Mouse (Mus musculus) urinary bladder, adult 18-20 months (tissue): ENCODE measurements around the gene Pgd.
"Not testable (repeated sequence)": the region's sequence is repeated elsewhere in the genome, so short reads cannot be mapped to it uniquely, and the experiment has no call there.

Experiments
- DNase-seq, 2 experiments: peaks; one replicate each; pipeline ENCODE4 v3.0.0; 2022; ENCODE audit warnings: low spot score in 2 of 2, mixed read lengths in 2 of 2

Gene Pgd

DNA sequence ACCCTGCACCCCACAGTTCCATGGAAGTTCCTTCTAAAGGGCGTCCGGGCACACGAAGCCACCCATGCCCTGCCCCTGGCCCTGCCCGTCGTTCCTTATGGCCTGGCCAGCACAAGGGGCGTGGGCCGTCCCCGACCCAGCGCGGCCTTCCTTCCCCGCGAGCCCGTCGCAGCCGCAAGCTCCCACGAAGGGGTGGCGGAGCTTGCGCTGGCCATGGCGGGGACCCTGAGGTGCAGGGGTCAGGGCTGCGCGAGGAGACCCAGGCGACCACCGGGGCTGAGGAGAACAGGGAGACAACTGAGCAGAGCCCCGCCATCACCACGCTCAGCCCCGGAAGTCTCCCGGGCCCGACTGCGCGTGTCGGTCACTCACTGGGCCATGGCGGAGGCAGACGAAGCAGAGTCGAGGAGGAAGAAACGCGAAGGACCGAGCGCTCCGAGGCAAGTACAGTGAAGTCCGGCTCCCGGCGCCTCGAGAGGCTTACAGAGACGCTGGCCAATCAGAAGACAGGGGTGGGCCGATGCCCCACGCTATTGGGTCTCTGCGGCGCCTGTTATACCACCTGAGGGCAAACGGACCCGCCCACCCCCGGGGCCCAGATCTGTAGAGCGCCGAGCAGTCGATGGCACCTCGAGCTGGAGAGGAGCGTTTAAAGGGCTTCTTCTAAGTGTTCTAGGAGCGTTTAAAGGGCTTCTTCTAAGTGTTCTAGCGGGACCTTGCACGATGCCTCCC is at the start of gene Pgd:
TSS of gene Pgd (minus strand) at position 557 of the 732 bp plus-strand sequence.
- peak; percentile 94 to 96 for DNase-seq

DNA sequence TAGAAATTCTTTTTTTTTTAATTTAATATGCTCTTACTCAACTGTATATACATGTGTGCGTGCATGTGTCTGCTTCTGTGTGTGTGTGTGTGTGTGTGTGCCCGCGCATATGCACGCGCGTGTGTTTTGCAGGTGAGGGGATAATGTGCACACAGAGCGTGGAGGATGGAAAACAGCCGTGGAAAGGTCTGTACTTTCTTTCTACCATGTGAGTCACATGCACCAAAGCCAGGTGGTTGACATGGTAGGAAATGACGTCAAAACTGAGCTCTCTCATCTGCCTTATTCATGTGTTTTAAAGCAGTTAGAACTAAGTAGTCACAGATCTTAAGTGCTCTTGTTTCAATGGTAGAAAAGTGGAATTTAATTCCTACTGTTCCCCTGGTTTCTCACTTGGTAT is 49.4 kb upstream of the Pgd start:
- DNase-seq = no peak

DNA sequence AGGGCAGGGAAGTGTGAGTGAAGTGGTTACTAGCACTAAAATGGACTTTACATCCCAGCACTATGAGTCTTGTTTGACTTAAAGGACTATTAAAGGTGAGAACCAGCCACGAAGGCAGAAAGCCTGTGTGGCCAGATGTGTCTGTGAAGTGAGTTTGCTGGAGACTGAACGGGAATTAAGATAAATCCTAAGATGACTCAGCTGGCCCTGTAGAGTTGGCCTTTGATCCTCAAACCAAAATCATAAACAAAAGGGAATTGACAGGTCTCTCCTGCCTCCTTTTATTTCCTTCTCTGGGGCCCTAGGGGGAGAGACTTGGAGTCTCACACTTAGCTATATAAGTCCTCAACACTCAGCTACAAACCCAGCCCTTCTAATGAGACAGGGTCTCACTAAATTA is 48.8 kb upstream of the Pgd start:
- no peak for DNase-seq

DNA sequence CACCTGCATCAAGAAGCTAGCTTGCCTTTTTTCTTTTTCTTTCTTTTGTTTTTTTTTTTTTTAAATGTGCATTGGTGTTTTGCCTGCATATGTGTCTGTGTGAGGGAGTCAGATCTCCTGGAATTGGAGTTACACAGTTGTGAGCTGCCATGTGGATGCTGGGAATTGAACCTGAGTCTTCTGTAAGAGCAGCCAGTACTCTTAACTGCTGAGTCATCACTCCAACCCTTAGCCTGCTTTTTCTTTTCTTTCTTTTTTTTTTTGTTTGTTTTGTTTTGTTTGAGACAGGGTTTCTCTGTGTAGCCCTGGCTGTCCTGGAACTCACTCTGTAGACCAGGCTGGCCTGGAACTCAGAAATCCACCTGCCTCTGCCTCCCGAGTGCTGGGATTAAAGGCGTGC is 47.9 kb upstream of the Pgd start:
- not testable (repeated sequence) for DNase-seq

DNA sequence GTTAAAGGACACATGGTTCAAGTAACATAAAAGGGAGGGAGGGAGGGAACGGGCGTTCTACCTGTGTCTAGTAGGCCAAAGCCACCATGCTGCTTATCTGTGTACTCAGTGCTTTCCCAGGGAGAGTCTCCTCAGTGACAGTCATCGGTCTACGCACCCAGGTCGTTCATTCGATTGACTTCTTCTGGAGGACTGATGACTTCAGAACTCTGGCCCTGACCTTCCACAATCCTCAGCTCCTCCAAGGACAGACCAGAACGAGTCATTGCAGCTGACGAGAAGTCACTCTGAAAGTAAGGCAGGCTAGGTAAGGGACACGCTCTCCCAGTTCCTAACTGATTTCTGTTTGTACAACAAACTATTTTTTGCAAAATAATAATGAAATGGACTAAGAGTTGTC is 46.9 kb upstream of the Pgd start:
- DNase-seq = no peak

DNA sequence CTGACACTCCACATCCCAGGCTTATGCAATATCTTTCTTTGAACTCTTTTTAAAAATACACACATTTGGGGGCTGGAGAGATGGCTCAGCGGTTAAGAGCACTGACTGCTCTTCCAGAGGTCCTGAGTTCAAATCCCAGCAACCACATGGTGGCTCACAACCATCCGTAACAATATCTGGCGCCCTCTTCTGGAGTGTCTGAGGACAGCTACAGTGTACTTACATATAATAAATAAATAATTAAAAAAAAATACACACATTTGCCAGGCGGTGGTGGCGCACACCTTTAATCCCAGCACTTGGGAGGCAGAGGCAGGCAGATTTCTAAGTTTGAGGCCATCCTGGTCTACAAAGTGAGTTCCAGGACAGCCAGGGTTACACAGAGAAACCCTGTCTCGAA is 44.9 kb upstream of the Pgd start:
- not testable (repeated sequence) for DNase-seq

DNA sequence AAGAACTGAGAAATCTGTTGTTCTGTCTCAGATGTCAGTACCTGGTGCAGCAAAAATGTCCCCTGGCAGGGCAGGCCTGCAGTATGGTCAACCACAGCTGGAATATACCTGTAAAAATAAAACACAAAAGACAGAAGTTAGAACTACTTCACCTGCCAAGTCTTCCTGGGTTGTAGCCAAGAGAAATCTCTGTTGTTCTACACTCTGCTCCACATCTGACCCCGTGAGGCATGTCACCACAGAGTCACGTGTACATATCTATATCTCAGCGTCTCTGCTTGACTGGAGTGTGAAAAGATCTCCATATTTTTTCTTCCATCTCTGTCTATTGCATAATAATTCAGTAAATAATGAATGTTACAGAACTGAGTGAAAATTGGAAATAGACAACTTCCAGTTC is 35.9 kb upstream of the Pgd start:
- DNase-seq = no peak

DNA sequence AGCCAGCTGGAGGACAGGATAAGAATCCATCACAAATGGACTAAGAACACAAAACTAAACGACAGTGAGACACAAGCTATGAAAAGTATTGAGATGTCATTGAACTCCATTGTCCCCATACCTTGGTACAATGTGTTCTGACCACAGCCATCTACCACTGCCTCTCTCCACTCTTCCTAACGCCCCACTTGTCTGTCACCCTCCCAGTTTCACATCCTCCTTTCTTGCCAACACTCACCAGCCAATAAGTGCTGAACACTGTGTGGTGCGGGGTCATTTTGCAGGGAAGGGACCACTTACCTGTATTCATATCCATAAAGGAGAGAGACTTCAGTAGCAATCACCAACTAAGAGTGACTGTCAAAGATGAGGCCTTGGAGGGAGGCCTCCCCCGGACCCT is 34.5 kb upstream of the Pgd start:
- no peak for DNase-seq

DNA sequence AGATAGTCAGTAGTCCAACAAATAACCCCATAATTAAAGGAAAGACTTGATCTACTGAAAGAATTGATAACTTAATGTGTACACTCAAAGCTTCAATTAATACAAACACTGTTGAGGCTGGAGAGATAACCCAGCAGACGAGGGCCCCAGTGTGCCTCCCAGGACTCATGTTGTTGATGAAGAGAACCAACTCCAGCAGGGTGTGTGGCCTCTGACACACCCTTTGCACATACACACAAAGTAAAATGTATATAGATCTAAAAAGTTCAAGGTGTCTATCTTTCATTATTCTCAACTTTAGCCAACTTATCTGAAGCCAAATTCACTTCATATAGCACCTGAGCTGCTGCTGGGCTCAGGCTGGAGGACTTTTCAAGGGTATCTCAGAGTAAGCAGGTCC is 30.6 kb upstream of the Pgd start:
- no peak for DNase-seq

DNA sequence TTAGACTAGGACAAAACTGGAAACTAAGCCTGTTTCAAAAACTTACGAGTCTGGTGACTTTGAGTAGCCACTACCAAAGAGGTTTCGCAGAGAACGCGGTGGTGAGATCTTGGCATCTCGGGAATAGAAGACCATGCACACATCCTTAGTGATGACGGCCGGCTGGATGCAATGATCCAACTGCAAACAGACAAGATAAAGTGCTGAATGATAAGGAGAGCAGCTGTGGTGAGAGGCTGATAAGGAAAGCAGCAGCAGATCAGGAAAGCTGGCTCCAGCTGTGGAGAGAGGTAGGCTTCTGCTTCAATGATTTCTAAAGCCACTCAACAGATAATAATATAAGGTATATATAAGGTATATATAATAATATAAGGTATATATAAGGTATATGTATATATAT is 24.5 kb upstream of the Pgd start:
- DNase-seq = no peak

DNA sequence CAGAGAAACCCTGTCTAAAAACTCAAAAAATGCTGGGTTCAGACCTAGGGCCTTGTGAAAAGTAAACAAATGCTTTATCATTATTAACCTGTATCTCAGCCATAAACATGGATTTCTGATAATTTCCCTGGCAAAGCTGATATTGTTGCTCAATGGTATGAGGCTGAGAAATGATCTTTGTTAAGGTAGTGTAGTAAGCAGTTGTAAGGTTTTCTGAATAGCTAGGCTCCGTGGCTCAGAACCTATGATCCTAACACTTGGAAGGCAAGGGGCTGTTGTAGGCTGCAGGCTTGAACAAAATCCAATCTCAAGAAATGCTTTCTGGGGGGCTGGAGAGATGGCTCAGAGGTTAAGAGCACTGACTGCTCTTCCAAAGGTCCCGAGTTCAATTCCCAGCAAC is 22.0 kb upstream of the Pgd start:
- DNase-seq = no peak

DNA sequence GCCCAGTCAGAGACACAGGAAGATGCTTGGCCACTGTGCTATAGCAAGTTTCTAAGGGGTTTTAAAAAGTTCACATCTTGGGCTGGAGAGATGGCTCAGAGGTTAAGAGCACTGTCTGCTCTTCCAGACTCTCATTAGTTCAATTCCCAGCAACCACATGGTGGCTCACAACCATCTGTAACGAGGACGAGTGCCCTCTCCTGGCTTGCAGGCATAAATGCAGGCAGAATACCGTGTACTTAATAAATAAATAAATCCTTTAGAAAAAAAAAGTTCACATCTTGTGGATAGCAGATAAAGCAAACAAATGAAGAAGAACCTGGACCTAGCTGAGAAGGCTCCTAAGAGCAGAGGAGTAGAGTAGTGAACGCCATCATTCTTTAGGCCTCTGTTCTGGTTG is 16.2 kb upstream of the Pgd start:
- DNase-seq = no peak

DNA sequence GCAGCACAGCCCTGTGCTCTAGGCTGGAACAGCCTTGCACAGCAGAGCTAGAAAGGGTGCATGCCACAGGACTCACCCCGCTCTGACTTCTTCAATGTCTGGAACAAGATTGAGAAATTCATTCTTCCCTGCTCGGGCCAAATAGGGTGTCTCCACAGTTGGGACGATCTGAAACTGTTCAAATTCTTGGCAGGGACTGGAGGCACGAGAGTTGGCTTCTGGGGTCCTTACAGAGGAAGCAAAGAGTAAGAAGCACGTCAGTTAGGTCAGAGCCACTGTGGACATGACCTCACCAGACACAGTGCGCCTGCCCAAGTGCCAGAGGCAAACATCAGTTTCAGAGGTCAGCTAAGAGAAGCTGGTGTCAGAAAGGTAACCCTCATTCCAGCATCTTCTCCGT is 15.6 kb upstream of the Pgd start:
- DNase-seq = no peak

DNA sequence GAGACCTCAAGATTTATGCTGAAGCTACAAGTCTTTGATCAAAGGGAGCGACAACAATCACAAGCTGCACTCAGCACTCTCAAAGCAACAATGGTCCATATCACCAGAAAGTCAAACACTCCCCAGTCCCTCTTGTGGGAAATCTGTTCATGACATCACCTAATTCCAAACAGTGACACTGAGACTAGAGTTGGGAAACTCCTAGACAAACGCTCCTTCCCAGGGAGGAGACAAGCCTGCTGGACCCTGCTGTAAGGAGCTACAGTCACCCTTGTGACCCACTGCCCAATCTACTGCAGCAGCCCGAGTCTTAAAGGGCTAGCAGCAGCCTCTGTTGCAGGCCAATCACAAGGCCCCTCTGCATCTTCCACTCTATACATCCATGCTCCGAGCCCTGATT is 13.0 kb upstream of the Pgd start:
- DNase-seq = no peak

DNA sequence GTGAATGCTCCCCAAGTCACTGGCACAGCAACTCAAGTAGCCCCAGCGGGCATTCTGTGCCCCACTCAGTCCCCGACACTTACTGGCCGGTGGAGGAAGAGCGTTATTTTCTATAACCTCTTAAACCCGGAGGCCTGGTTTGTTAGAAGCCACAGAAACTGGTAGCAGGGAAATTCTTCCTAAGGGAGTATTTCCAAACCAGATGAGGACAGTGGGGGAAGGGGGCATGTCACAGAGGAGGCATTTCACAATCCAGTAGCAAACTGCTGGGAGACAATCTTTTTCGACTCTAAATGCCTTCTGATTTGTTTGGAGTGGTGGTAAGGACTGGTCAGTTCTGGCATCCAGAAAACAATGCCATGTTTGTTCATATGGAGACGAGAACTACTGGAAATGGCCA is 12.6 kb upstream of the Pgd start:
- DNase-seq = no peak

DNA sequence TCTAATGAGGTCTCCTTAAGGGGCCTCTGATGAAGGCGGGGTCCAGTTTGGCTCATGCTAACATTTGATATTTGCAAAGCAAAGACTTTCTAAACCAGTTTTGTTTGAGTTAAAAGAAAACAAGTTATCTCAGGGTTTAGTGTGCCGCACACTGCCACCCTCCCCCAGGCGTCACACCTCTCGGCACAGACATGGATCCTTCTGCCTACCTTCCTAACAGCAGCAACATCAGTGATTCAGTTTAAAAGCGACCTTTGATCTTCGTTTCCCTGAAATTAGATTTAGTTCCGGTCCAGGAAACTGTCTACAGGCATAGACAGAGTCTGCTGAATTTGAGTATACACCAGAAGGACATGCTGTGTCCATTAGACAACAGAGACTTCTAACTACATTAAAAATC is 11.8 kb upstream of the Pgd start:
- no peak for DNase-seq

DNA sequence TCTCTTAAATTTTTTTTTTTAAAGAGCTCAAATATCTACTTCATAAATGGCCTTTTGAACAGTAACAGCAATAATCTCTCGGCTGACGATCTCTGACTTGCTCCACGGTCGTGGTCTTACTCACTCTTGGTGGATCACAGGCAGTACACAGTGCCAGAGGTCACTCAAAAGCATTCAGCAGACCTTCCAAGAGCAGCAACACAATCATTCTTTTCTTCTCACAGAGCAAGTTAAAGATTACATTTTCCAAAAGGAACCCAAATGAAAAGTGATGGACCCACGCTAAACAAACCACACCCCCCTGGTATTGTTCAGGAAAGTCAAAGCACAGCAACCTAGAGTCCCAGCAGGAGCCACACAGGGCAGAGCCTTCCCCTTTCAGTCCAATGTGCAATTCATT is 10.5 kb upstream of the Pgd start:
- no peak for DNase-seq

DNA sequence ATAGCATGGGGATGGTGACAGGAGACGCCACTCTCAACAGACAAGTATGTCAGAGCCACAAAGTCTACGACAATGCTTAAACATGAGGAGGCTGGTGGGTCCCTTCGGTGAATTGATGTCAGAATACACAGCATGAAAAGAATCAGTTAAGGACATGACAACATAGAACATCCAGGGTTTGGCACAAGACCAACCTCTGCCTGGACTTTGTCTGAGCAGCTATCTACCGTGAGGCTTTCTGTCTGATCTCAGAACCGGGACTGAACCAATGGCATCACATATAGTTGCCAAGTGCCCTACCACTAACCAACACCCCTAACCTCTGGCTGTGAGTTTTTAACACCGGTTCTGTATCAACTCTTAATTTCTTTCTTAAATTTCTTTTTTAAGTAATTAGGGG is 10.1 kb upstream of the Pgd start:
- no peak for DNase-seq

DNA sequence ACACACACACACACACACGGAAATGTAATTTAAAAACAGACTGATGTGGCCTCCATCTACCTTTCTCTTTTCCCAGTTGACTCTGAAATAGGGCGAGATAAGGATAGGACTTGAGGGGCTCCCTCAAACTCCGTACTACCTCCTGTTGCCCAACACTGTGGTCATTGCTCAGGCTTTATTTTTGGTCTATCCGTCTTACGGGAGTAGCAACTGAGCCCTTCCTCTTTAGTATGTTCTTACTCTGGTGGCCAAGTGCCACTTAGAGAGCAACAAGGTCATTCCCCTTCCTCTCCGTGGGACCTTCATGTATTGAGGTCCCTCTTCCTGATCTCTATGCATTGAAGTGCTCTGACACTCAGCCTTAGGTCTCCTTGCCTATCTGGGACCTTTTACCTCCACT is 7.1 kb upstream of the Pgd start:
- DNase-seq = no peak

DNA sequence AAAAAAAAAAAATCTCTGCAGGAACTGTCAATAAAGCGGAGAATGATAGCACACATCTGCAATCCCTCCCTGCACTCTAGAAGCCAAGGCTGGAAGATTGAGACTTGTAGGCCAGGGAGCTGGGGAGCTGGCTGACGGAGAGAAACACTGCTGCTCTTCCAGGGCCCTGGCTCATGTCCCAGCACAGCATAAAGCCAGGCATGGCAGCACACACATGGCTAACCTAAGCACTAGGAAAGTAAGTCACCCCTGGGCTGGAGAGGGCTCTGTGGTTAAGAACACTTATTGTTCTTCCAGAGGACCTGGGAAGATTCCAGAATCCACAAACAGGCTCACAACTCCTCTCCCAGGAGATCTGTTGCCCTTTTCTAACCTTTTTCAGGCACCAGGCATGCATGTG is 6.1 kb upstream of the Pgd start:
- DNase-seq = no peak

DNA sequence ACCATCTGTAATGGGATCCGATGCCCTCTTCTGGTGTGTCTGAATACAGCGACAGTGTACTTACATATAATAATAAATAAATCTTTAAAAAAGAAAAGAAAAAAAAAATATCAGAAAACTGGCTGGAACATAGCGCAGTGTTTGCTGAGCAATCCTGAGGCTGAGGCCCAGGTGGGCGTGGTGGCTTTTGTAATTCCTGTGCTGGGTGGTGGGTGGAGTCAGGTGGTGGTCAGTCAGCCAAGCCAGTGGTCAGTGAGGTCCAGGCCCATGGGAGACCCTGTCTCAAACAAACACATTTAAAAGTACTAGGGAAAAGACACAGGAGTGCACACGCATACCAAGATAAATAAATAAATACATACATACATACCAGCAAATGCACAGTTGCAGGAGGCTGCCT is 5.5 kb upstream of the Pgd start:
- peak in 1 of 2 experiments; percentile 54 for DNase-seq

DNA sequence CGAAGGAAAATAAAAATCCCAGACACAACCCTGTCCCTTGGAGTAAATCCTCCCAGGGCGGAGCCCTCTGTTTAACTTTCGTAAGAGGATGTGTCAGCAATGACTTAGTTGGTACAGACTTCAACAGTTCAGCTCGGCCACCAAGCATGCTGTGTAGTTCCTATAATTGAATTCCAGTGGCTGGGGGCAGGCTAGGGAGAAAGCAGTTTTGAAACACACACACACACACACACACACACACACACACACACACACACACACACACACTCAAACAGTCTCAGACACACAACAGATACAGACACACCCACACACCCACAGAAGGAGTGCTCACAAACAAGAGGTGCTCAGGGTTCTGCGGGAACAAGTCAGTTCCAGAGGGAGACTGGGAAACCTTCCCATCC is 5.0 kb upstream of the Pgd start:
- DNase-seq = peak in 1 of 2 experiments; percentile 64

DNA sequence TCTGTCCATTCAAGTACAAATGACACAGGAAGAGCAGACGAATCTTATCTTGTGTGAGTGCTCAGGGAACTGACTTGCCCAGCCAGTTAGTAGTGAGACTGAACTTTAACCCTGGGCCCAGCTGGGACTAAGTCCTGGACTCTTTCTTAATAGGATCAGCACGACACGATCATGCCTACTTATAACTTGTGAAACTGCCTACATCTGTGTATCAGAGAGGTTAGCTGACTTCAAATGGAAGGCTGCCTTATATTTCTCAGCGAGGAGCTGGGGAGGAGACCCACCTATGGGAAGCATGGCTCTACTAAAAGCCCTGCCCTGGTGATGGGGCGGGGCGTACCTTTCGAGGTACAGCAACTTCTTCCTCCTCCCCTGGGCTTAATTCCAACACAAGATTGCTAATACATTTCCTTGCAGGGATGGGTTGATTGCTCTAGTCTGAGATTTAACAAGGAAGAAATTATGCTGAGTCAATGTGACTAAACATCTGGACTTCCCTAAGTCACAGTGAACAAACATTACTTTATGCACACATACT is 3.9 kb upstream of the Pgd start:
- DNase-seq = peak; percentile 55 to 63

DNA sequence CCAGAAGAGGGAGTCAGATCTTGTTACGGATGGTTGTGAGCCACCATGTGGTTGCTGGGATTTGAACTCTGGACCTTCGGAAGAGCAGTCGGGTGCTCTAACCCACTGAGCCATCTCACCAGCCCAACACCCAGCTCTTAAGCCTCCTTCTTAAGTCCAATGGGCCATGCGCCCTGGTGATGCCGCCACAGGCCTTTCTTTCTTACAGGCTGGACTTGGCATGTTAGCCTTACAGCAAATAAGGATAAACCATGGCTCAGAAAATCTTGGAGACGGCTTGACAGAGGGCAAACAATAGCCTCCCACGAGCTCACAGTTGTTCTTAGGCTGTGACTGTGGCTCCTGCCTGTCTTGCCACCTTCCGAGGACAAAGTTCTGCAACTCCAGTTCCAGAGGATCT is 3.4 kb upstream of the Pgd start:
- DNase-seq = not testable (repeated sequence)
